Mouse (Mus musculus): Measurements from ENCODE around the gene Pomp. TPM values are rescaled to one million over a fixed set of nuclear protein-coding genes. Genes with fewer than 3 reads are reported as not detected.

Pomp gene
- polyA plus RNA-seq, 1 experiment from 2014 or later: 682 TPM

DNA sequence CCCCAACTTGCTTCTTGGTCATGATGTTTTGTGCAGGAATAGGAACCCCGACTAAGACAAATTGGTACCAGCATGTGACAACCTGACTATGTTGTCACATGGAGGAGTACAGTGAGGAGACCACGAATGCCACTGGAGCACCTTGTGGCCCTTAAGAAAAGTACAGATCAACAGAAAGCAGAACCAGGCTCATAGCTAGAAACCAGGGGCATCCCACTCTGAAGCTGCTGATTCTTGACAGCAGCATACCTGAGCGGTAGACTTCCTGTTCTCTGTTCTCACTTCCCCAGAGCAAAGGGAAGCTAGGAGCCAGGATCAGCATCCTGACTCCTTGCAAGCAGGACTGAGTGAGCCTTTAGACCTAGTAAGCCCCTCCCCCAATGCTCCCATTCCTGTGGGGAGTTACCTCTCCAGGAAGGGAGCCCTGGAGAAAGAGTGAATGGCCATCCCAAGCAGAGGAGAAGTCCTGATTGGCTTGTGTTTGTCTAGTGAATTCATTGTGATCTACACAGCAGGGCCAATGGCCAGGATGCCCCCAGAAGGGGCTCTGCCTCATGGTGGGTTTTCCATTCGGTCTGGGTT is 38.8 kb downstream of the Pomp start:
- no peak for DNase-seq (ENCODE audit: low spot score)

DNA sequence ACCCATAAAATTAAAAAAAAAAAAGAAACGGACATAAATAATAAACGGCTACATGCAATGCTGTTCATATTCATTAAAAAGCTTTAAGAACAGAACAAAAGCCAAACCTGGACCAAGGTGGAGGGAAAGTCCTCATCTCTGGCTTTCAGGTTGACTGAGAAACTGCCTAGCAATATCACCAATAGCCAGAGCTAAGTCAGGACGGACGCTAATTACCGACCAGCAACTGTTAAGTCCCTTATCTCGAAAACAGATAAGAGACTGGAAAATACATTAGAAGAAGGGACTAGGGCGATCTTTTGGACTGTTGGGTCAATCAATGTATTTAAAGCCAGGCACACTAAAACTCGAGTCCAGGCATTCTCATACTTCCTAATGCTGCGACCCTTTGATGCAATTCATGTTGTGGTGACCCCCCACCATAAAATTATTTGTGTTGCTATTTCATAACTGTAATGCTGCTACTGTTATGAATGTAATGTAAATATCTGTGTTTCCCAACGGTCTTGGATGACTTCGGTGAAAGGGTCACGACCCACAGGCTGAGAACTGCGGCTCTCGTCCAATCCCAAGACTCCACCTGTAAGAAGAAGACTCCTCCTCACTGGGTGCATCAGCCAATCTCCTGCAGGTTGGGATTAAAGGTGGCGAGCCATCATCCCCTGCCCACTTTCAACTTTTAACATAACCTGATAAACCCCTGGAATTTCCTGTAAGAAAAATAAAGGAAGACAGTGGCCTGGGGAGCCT is 41.9 kb downstream of the Pomp start:
- no peak for DNase-seq (ENCODE audit: low spot score)

DNA sequence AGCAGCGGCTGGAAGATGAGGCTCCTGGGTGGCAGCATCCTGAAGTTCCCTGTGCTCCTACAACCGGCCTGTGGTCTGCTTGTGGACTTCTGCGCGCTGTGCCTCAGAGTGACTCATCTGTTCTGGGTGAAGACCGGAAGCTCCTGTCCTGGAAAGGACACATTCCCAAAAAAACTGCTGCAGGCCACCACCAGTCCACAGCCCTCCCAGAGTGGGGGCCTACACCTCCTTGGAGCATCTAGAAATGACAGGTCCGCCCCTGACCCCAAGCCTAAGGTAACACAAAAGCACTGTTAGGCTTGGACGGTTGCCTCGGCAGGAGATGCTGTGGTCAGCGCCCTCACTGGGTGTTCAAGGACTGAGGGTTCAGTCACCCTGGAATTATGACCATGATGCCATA is 42.9 kb downstream of the Pomp start:
- no peak for DNase-seq (ENCODE audit: low spot score)

- DNase-seq (ENCODE audit: low spot score): no peak
Measured at GRCm38 (mm10) chr5:147907144-147907543, 46.9 kb downstream of the Pomp start.

GRCm38 (mm10) chr5:147907851-147908250 is 47.6 kb downstream of the Pomp start:
- DNase-seq (ENCODE audit: low spot score): no peak

DNA sequence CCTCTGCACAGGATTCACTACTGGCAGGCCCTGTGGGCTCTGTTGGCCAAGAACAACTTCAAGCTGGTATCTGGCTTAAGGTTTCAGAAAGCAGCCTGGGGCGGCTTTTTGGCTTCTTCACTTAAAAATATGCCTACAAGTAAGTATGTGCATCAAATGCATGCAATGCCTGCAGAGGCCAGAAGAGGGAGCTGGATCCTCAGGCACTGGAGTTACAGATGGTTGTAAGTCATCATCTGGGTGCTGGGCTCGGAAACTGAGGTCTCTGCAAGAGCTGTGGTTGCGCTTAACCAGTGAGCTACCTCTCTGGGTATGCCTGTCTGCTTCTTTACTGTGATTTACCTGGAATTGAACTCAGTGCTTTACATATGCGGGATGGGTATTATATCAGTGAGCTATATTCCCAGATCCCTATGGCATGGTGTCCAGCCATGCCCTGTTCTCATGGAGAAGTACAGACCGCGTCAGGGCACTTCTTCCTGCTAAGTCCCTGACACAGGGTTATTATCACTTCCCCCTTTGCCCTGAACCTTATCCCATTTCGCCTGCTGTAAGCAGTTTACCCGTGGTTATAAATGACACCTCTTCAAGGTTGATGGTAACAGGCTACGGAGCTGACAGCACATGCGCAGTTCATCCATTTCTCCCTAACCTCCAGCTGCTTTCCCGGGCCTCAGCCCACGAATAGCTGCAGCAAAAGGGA is 50.7 kb downstream of the Pomp start:
- DNase-seq (ENCODE audit: low spot score): no peak

DNA sequence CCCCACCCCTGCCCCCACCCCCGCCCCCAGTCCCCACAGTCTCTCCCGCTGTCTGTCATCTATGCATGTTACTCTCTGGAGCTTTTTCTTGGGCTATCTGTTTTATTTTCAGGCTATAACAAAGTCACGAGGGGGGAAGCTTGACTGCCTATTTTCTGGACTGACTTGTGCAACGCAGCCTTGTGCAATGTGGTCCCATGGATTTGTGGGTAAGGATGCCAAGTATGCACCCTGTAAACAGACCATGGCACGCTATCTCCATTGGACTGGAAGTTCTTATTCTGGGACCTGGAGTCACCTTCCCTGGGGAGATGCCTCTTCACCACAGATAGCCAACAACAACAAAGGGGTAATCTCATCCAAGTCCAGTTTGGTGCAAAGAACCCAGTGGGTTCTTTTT is 51.5 kb downstream of the Pomp start:
- DNase-seq (ENCODE audit: low spot score): no peak

GRCm38 (mm10) chr5:147913241-147913842 is 53.1 kb downstream of the Pomp start:
- no peak for DNase-seq (ENCODE audit: low spot score)

- DNase-seq (ENCODE audit: low spot score): no peak
Measured at GRCm38 (mm10) chr5:147915038-147915566, 54.8 kb downstream of the Pomp start.

DNA sequence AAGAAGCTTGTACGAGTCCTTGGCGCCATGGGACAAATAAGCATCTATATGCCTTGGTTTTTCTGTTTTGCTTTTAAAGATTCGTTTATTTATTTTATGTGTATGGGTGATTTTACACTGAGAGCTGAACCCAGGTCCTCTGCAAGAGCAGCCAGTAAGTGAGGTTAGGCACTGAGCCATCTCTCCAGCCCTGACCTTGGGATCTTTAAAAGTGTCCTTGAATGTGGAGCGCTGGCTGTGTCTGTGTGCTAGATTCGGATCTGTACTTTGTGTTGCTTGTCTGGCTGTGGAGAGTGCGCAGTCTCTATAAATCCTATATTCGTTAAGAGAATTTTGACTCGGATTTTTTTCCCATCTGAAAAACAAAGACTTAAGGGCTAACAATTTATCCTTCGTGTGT is 55.9 kb downstream of the Pomp start:
- DNase-seq (ENCODE audit: low spot score): no peak

DNA sequence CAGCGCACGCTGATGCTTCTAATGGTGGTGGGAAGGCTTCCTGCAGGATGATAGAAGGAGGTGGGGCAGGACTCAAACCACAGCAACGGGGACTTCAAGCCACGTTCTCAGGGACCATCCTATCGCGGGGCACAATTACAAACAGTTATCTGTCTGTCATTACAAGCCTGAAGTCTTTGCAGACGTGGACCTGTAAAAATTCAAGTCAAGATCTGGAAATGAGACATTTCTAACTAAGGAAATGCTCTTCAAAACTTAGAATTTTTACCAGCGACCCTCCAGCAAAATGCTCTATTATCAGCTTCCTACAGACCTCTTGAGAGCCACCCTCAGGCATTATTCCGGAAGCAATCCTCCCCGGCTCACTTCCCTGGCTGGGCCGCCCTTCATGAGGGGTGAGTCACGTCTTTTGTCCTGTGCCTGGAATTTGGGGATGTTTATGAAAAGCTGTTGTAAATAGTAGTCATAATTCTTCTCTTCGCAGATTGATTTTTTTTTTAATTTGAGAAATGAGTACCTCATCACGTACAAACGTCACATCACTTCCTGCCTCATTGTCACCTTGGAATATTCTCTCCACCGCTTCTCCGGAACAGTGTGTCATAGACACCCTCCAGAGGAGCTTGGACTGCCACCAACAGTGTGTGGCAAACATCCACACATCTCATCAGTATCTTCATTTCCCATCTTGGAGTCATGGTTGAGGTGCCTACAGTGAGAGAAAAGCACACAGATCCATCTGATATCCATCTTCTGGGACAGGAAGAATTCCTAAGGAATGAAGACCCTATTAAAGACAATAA is 58.0 kb downstream of the Pomp start:
- DNase-seq (ENCODE audit: low spot score): no peak

GRCm38 (mm10) chr5:147924621-147925020 is 64.4 kb downstream of the Pomp start:
- DNase-seq (ENCODE audit: low spot score): no peak

Other genes with a start within 250 kb of the Pomp start
- gene Flt1, start 134.4 kb upstream of the Pomp start, polyA plus RNA-seq (2015; fragmentation: Nextera tagmentation; extraction: Ambion mirVana): 2.0 and 2.9 TPM in 2 replicates
- gene Slc46a3, start 34.4 kb downstream of the Pomp start, polyA plus RNA-seq (2015; fragmentation: Nextera tagmentation; extraction: Ambion mirVana): 5.2 and 5.7 TPM in 2 replicates
- 2.8 and 6.4 TPM in 2 replicates for gene Mtus2, start 96.9 kb downstream of the Pomp start, polyA plus RNA-seq (2015; fragmentation: Nextera tagmentation; extraction: Ambion mirVana)